Mouse (Mus musculus) testis, postnatal 14 days (tissue): ENCODE measurements around the gene Rock2.
A peak's percentile ranks its signal among the peaks of the same experiment; 100 is the strongest.

Experiments
- DNase-seq: peaks from one replicate; pipeline ENCODE4 v3.0.0; 2021; ENCODE audit warnings: low spot score

Gene Rock2

DNA sequence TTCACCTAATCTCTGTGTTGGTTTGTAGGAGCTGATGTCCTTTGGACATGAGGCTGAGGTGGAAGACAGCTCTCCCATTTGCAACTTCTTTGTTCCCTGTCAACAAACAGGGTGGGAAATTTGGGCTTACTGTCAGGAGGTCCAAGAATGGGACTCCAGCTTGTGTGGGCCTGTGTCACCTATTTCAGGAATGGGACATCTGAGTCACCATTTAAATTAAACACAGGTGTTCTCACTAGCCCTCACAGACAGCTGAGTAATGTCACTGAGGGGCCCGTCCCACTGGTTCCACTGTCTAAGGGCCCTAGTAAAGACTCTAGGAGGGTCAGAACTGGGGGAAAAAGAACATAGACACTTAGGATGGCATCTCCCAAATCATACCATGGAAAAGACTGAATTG is 22.7 kb upstream of the Rock2 start:
- no peak for DNase-seq

- no peak for DNase-seq
These were observed 21.7 kb upstream of the Rock2 start for GRCm38 (mm10) chr12:16872926-16873464.

GRCm38 (mm10) chr12:16873549-16873948 is 21.1 kb upstream of the Rock2 start:
- DNase-seq, result no peak

DNA sequence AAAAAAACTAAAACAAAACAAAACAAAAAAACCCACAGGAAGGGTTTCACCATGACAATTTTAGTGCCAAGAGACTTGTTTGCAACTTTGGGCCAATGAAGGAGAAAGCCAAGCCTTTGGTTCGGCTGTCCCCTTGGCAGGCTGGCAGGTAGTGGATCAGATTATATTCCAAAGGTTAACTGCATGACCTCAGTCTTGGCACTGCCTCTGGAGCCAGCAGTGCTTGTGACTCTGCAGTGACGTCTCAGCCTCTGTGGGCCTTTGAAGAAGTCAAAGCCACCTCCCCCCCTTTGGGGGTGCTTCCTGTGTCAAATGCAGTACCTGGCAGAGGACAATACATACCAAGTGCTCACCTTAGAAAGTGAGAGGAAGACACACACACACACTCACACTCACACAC is 20.6 kb upstream of the Rock2 start:
- no peak for DNase-seq

DNA sequence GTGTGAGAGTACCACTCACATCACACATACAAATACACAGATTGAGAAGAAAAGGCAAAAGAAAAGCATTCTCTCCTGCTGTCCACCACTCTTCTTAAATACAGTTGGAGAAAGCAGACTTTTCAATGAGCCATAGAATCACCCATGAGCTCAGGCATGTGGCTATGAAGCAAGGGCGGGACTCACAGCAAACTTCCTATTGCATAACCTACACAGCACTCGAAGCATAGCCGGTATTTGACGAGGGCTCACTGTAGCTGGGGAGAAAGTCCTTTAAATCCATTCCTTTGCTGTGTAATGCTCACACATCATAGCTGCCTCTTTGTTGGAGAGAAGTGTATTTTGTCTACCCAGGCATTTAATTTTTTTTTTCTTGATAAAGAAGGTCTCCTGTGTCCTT is 19.4 kb upstream of the Rock2 start:
- DNase-seq, result no peak

DNA sequence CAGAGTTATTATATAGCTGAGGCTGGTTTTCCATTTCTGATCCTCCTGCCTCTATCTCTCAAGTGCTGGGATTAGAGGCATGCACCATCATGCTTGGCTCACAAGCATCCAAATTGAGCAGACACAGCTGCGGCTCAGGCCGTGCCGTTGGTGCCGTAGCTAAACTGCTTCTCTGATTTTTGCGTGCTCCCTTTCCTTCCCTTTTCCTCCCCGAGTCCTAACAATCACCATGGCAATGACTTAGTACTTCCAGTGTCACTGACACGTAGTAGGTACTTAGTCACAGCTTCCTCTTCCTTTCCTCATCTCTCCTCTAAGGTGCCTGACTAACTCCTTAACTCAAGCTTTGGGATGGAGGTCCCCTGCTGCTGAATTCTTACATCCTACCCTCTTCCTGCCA is 19.0 kb upstream of the Rock2 start:
- DNase-seq, result no peak

DNA sequence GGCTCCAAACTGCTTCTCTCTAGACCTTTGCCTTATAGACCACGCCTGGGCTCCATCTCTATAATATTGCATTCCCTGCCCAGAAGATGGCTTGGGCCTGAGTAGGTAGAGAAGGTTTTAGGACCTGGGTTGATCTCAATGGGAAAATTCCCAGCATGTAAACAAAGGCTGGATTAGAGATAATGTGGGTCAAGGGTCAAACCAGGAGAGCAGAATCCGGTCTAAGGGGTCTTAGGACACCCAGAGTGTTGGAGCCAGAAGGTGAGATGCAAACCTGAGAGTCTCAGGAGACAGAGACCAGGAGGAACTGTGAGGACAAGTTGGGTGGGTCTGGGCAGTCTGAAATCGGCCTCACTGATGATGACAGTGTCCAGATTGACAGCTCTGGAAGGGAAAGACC is 18.0 kb upstream of the Rock2 start:
- DNase-seq, result no peak

GRCm38 (mm10) chr12:16877141-16877540 is 17.6 kb upstream of the Rock2 start:
- no peak for DNase-seq

GRCm38 (mm10) chr12:16877679-16878078 is 17.0 kb upstream of the Rock2 start:
- DNase-seq, result no peak

DNA sequence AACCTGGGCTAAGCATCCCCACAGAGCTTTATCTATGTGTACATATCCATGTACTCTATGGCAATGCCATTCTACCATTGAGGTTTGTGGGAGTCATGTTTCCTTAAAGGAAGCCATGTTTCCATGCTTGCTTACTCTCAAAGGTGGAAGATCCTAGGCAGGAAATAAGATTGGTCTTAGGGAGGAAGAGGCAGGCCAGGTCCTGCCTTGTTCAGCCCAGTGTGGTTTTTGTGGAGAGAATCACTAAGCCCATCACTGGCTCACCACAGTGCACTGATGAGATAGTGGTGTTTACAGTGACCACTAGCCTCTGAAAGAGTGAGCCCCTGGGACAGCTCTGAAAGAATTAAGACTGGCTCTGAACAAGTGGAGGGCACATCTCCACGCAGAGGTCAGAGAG is 15.3 kb upstream of the Rock2 start:
- no peak for DNase-seq

DNA sequence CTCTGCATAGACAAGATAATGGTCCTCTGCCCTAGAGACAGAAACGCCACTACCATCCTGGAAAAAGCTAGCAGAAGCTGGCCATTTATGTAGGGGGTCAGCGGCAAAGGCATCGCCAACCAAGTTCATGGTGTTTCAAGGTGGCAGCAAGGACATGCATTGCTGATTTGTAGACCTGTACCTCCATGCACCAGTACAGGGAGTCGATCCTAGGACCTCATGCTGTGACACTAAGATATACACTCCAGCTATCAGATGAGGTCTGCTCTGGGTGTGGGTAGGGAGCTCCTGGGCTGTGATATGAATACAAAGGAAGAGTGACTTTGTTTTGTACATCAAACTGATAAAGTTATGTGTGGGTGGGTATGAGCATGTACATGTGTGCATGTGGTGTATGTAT is 14.6 kb upstream of the Rock2 start:
- DNase-seq, result no peak

GRCm38 (mm10) chr12:16882442-16882841 is 12.3 kb upstream of the Rock2 start:
- DNase-seq, result no peak

DNA sequence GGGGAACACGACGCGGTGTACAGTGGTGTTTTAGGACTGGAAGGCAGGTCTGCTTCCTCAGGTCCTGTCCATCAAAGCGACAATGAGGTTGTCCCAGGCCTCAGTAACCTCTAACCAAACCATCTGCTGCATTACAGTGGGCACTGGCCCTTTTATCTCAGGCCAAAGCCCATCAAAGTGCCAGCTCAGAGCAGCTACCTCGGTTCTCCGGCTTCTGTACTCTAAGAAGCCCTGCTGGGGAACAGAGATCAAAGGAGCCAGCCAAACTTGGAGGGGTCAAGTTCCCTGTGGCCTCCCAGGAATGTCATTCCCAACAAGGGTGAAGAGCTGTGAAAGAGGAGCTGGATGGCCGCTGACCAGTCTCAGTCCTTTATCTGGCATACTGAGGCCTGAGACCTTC is 11.6 kb upstream of the Rock2 start:
- no peak for DNase-seq

DNA sequence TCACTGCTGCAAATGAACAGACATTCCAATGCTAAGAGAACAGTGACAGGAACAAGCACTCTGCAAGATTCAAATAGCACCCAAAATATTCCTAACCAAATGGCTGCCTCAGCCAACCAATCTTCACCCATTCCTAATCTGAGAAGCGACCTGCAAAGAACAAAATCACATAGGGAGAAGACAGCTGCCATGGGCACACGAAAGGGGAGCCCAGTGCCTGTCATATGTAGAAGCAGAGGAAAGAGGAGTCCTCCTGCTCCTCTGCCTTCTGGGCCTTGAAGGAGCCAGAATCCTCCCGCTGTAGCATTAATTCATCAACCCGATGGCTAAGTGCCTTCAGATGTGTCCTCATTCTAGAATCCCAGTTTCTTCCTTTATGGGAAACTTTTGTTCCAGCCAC is 10.2 kb upstream of the Rock2 start:
- no peak for DNase-seq

DNA sequence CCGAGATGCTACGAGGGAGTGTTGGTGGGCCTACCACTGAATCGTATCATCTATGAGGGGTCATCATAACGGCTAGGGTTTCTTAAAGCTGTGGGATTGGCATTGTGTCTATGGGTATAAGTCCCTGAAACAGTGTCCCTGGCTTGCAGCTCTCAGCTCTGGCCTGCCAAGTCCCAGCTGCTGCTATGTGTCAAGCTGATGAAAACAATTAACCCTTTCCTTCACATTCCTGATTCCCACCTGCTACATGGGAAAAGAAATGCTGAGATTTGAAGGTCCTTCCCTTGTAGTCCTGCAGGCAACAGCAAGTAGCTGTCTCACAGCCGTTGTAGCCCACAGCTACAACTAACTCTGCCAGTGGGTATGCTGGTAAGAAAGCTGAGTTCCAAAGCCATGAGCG is 8.3 kb upstream of the Rock2 start:
- no peak for DNase-seq

- DNase-seq, result no peak
These were observed 1.7 kb upstream of the Rock2 start for GRCm38 (mm10) chr12:16893039-16893438.

- no peak for DNase-seq
These were observed 869 bp upstream of the Rock2 start for GRCm38 (mm10) chr12:16893656-16894395.

GRCm38 (mm10) chr12:16895221-16895928 is 680 bp downstream of the Rock2 start:
- DNase-seq, result peak; percentile 67

- DNase-seq, result no peak
These were observed 1.5 kb downstream of the Rock2 start for GRCm38 (mm10) chr12:16896073-16896789.

DNA sequence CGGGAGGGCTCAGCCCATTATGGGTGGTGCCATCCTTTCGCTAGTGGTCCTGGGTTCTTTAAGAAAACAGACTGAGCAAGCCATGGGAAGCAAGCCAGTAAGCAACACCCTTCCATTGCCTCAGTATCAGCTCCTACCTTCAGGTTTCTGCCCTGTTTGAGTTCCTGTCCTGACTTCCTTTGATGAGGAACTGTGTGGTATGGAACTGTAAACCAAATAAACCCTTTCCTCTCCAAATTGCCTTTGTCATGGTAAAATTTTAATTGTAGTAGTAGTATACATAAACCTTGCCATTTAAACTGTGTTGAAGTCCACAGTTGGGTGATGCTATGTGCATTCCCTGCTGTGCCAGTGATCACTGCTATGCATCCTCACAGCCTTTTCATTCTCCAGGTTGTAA is 2.5 kb downstream of the Rock2 start:
- no peak for DNase-seq

GRCm38 (mm10) chr12:16898221-16898620 is 3.5 kb downstream of the Rock2 start:
- no peak for DNase-seq

GRCm38 (mm10) chr12:16898790-16899189 is 4.1 kb downstream of the Rock2 start:
- no peak for DNase-seq
